Mouse (Mus musculus): ENCODE measurements around the gene Tcn2. TPM values are rescaled to one million over a fixed set of nuclear protein-coding genes. Genes with fewer than 3 reads are reported as not detected.
"Not testable (repeated sequence)": the region's sequence is repeated elsewhere in the genome, so short reads cannot be mapped to it uniquely, and the experiment has no call there.

Gene Tcn2
- total RNA-seq, 2 experiments from 2014 or later = 14.5 to 18.3 TPM

DNA sequence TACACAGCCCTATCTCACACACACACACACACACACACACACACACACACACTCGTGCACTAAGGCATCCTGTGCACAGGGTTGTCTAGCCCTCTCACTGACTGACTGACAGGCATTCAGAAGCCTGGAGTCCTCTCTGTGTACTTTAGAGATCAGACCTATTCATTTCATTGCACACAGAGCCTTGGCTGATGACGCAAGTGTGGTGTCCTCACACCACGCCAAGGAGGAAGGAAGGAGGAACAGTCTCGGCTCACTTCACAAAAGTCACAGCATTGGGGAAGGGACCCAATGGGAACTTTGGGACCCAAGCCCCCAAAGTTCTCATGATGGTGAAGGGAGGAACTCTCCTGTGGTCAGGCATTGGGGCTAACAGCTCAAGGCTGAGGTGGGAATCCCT, 1.9 kb downstream of the Tcn2 start:
- DNase-seq = no peak

DNA sequence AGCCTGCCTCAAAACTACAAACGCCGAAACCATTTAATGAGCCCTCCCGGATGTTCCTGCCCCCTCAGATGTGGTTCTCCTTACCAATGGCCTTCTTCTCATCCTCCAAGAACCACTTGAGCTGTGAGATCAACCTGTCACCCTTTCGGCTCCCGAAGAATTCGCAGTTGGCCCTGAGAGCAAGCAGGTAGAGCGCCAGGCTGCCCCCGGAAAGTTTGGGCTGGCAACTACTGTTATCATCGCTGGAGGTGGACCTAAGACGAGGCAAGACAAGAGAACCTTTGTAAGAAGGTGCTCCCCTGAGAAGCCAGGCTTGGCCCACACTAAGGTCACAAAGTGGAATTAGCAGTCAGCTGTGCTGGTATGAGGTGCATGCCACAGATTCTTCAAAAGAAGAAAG, 6.0 kb downstream of the Tcn2 start:
- DNase-seq = no peak

DNA sequence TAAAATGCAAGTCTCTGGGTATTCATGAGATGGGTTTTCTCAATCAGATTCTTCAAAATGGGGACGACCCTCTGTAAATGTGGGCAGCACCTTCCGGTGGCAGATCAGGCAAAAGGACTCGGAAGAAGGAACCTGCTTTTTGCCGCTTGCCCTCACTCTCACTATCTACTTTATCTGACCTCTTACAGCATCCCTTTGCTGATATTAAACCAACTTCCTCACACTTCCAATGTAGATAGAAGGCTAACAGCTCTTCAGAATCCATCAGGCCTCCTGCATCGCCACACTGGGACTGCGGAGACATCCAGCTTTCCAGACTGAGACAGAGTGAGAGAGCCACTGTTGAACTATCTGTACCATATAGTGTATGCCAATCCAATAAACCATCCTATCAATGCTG, 9.2 kb downstream of the Tcn2 start:
- DNase-seq = no peak

DNA sequence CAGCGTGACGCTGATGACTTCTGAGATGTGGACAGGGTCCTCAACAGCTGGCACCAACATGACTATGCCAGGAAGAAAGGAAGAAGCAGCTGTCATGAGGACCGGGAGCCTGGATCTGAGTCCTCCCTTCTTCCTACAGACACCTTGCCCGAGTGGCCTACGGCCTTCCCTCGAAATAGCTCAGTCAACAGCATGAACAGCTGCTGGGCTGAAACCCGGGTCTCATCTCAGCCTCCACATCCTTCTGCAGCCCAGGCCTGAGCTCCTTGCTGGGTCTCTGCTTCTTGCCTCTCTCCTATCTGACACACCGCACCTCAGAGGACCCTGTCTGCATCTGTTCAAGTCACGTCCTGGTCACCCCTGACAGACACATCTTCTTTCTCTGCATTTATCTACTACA, 9.8 kb downstream of the Tcn2 start:
- no peak for DNase-seq

DNA sequence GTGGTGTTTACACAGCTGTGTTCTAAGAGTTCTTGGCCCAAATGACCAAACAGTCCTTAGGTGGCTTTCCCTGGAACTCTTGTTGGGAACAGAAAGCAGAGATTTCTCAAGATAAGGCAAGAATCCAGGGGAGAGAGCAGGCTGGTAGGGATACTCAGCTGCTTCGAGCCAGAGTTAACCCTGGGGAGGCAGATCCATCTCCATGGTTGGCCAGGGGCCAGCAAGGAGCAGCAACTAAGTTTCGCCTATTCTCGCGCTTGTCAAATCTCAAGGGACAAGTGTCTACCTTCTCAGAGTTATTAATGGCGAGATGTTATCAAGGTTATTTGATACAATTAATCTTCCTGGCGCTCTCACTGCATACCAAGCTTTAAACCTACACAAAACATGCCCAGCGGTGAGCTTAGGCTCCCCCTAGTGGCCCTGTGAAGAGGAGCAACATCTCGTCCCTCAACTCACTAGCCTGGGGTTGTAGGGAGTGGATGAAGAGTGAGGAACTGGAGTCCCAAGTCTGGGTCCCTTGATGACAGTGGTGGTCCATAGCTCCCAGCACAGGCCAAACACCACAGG, 10.6 kb downstream of the Tcn2 start:
- DNase-seq = no peak

DNA sequence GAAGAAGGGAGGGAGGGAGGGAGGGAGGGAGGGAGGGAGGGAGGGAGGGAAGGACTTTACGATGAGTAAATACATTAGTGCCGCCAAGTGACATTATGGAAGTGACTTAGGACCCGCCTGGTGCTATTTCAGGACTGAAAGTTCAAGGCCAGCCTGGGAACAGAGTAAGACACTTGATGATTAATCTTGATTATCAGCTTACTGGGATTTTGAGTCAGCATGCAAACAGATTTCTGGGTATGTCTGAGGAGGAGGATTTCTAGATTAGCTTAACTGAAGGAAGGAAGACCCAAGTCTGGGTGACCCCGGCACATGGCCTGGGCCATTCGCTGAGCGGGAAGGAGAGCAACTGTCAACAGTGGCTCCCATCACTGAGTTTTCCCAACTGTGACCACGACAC, 11.5 kb downstream of the Tcn2 start:
- DNase-seq = no peak

DNA sequence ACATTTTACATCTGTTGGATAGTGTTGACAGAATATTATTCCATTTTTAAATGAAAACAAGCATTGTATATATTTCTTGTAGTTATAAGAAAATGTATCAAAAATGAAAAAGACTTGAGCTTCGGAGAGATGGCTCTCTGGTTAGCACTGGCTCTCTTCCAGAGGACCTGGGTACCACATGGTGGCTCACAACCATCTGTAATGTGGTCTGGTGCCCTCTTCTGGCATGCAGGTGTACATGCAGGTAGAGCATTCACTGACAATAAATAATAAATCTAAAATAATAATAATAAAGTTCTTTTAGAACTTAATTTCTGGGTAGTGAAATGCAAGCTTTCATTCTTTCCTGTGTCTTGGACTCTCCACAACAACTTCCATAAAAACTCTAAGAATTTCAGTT, 13.2 kb downstream of the Tcn2 start:
- no peak for DNase-seq

DNA sequence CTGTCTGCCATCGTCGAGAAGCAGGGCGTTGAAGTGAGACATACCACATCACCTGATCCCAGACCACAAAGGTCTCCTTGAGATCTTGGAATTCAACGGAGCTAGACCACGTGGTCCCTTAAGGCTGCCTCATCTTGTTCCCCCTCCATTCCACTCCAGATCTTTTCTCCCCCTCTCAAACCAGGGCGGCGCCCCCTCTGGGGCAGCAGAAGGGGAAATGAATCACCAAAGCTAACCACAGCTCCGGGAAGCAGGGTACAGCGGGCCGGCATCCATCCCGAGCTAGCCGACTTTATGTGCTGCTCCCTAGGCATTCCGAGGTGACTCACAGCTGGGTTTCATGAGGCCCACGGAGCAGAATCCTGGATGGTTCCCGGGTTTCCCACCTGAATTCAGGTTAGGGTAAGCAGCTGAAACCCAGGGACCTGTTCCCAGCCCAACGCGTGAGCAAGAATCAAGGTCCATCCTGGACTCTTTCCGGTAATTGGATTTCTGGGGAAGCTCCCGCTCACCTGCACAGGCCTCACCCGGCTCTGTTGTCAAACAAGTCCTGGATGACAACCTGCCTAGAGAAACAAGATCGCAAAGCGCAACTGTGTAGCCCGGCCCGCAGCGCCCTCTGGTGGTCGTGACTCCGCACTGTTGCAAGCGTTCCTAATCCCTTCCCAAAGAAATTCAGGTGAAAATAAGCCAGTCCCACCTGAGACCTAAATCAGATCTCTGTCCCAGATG, 17.7 kb downstream of the Tcn2 start, which contains the start of gene Slc35e4:
Gene Slc35e4 (minus strand): TSS at position 556 of the 732 bp plus-strand sequence.
- DNase-seq = peak; percentile 77 to 85

DNA sequence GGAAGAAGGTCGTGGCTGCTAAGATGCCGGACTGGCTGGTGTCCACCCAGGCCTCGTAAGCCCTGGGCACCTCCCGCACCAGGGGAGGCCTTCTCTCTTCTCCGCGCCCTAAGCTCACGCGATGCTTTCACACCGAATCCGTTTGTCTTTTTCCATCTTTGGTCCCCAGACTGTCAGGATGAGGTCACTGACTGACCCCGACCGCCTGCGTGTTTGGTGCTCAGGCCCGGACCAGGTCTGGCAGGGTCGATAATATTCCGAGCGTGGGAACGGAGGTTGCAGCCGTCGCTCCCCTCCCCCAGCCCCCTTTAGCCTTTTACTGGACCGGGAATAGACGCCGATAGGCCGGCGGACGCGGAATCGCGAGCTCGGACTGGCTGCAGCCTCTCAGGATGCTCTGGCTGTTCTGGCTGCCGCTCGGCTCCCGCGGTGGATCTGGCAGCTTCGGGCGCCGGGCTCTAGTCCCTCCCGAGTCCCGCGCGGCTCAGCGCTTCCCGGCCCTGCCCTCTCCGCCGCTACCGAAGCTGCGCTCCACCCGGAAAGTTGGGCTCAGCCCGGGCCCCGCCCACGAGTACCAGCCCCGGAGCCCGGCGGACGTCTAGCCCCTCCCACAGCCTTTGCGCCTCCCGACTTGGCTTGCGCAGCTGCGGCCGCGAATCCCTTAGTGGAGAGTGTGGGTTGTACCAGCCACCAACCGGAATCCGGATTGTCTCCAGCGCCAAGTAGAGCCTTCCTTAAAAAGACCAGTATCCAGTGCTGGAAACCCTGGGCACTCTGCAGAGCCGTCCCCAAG, 18.4 kb downstream of the Tcn2 start:
- DNase-seq = peak; percentile 94

DNA sequence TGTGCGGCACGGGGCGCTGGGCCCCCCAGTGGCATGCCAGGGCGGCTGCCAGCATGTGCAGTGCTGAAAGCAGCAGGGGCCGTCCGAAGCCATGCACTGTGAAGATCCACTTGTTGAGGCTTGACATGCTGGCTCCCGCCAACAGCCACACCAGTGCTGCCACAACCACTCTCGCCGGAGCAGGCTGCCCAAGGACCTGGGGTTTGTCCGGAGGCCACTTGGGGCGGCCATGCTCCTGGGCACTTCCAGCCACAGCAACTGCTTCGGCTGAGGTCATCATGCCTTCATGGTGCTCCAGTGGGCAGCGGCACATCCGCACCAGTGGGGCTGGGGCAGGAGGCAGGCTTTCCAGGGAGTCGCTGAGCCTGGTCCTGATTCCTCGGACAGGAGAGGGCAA, 19.1 kb downstream of the Tcn2 start:
- DNase-seq = peak; percentile 38 to 40

DNA sequence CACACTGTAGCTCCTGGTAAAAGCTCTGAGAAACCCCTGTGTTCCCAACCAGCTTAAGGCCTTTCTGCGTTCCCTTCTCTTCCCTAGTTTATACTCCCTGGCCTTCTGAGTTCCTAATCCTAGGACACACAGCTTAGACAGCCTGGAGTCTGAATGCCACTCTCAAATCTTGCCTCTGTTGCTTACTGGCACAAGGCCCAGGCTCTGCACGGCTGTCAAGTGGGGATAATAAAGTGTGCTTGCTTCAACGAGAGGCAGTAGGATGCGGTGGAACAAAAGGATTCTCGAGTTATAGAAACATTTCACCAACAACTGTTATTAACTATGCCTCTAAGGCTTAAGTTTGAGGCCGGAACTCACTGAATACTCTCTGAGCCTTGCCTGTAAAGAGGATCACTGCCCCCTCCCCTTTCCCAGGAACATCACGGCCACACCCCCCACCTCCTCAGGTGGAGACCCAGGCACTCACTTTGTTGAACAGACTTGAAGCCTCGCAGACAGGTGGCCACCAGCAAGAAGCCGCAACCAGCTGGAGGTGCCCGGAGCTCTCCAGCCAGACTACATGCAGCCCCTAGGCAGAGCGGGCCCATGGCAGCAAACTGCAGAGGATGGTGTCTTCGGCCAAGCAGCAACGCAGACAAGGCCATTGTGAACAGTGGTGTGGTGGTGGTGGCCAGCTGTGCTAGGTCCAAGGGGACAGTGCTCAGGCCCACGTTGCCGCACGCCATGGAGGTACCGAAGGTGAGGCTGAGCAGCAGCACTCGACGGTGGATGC, 19.7 kb downstream of the Tcn2 start:
- DNase-seq = peak; percentile 43 to 51

DNA sequence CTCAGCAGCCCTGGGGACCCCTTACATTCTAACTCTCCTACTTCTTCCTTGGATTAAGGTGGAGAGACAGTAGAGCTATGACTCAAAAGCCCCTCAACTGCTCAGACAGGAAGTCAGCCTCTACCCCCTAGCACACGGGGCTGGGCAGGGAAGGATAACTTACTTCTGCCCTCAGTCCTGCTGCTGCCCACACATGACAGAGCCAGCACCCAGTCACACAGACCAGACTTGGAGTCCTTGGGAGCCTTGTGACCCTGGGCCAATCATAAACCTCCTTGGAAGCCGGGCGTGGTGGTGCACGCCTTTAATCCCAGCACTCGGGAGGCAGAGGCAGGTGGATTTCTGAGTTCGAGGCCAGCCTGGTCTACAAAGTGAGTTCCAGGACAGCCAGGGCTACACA, 20.5 kb downstream of the Tcn2 start:
- not testable (repeated sequence) for DNase-seq

DNA sequence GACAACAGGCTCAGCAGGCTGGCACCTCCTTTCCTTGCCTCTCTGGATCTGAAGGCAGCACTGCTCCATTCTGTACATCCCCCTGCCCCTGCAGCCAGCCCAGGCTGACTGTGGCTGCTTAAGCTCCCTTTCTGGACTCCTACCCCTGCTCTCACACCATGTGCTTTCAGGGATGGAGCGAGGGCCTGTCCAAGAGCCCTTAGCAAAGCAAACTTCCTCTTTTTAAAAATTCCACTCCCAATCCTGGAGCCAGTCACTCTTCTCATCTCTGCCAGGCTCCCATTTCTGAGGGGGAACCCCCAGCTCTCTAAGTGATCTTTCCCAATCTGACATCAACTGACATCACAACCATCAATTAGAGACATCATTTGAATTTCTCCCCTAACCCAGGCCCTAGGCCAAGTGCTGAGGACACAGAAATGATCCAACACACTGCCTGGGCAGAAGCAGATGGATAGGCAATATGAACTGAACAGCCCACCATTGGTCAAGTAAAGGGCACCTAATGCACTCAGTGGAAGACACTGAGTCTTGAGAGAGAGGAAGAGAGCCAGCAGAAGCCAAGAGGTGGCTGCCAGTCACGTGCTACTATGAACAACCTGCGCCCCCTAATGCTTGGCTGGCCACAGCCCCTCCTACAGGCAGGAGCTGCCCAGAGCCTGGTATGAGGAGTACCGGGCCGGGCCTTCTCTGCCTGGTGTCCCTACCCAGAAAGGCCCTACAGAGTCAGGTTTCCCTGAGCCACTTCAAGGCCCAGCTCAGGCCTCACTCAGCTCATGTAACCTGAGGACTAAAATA, 21.2 kb downstream of the Tcn2 start:
- DNase-seq = no peak

DNA sequence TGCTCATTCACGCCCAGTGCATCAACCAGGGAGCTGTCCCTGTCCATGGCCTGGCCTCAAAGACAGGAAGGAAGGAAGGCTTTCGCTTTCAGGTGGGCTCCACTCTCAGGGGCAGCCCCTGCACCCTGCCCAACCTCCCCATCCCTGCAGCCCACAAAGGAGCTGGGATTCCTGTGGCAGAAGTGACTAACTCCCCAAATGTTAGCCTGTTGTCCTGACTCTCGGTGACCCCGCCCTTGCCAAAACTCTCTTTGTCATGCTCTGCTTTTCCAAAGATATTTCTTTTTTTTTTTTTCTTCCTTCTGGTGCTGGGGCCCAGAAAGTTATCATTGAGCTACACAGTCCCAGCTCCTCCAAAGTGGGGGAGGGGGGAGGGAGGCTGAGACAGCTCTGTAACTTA, 22.7 kb downstream of the Tcn2 start:
- no peak for DNase-seq

DNA sequence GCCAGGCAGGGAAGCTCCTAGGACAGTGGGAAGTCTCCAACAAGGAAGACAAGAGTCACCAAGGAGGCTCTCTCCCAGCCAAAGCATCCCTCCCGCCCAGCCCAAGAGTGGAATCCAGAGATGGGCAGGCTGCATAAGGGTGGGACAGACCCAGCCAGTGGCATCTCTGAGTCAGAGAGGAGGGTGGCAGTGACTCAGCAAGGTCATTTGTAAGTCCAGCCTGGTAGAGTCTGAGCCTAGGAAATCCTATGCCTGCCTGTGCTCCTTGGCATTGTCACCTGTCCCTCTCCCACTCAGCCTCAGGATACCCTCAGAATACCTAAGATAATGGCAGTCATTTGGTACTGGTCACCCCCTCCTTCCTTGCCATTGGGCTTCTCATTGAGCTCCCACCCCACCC, 26.5 kb downstream of the Tcn2 start:
- DNase-seq = no peak

DNA sequence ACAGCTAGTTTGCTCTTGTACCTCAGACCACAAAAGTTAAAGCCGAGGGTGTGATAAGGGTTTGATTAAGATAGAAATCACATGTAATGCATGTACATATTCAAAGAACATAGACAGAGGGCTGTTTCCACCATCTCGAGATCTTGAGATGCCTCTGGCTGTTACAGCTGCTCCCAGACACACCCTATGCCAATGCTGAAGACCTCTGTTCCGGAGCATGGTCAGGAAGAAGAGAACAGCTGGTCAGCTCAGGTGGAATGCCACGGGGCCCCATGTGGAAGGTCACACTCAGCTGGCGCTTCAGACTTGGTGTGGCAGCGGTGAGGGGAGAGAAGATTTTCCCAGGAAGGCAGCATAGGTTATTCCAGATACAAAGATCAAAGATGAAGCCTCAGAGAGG, 27.3 kb downstream of the Tcn2 start:
- no peak for DNase-seq

DNA sequence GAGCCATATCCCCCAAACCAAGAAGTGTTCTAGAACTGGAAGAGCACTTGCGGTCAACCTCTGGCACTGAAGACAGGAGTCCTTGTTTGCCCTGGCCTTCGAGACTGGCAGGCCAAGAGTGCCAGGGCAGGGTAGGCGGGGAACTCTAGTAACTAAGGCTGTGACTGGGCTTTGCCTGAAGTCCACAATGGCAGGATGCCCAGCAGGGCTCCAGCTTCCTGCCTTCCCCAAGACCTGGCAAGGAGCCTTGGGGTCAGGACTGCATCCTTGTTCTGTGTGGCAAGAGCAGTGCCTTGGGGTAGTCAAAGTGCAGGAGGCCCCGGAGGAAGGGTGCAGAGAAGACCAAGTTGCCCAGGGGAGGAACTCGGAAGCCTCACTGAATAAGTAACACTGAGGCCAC, 28.9 kb downstream of the Tcn2 start:
- DNase-seq = peak; percentile 63 to 67

DNA sequence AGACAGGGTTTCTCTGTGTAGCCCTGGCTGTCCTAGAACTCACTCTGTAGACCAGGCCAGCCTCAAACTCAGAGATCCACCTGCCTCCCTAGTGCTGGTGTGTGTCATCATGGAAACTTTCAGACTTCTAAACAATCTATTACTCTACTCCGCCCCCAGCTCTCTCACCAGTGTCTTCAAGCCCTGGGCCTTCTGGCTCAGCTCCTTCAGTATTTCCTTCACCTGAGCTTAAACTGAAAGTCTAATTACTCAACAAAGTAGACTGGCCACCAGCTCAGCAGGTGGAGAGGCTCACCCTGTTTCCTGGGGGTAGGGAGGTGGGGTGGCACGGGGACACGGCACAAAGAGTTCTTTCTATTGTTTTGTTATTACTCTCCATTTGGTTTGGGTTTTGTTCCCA, 29.4 kb downstream of the Tcn2 start:
- DNase-seq = no peak

DNA sequence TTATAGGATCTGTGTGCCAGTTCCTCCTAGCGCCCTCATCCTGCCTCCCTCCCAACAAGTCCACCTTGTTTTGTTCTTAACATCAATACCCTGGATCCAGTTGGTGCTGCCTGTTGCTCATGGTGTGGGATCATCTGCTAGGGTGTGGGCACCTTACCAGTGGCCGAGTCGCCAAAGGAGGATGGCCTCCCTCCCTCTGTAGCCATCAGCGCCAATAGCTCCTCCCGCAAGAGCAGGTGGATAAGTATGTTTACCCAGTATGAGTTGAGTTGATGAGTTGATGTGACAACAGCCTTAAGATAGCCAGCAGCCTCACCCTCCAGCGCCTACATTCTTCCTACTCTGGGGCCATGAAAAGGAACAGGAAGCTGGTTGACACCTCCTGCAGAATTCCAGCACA, 31.7 kb downstream of the Tcn2 start:
- DNase-seq = no peak

DNA sequence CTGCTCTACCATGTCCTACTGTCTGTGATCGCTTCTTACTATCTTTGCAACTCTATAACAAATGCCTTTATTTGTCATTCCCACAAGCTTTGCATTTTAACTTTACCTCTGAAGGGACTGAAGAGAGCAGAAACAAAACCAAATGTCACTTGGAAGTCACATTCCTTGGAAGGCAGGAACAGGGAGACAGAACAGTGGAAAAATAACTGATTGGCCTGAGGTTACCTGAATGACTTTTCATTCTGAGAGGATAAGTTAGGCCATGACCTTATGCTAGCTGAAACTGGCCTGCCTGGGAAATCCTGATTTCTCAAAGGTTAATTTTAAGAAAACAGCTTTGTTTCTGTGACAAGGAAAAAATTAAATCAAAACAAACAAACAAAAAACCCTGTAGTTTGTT, 36.0 kb downstream of the Tcn2 start:
- no peak for DNase-seq

DNA sequence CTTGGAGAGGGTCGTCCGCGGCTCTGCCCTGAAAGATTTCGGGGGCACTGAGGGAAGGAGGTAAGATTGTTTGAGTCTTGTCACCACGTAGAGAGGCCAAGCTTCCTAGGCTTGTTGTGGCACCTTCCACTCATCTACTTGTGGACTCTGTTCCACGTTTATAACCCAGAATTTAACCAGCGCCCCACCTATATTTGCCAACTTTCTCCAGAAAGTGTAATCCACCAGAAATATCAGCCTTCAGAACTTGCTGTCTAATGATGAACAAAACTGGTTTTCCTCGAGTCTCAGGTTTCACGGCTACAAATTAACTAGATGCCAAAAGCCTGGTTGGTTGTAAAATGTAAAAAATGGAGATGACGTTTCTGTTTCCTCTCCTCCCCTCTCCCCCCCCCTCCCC, 36.5 kb downstream of the Tcn2 start:
- no peak for DNase-seq

Data from layer of hippocampus, postnatal 36 days (tissue).